Mouse (Mus musculus) heart, adult 8-10 months (tissue): Measurements from ENCODE around the gene Slc51a. TPM values are rescaled to one million over a fixed set of nuclear protein-coding genes. Genes with fewer than 3 reads are reported as not detected.
"Not testable (repeated sequence)": the region's sequence is repeated elsewhere in the genome, so short reads cannot be mapped to it uniquely, and the experiment has no call there.

ENCODE experiments used
- DNase-seq: peaks from one replicate; pipeline ENCODE4 v3.0.0; 2022; ENCODE audit warnings: low spot score
- total RNA-seq, 4 experiments: library from RNA; stranded (reverse); gene quantifications; 2 replicates each; pipeline ENCODE4 v1.2.4; 2022

Slc51a gene
- total RNA-seq, 4 experiments from 2014 or later = 0.19 to 0.40 (median 0.25) TPM

DNA sequence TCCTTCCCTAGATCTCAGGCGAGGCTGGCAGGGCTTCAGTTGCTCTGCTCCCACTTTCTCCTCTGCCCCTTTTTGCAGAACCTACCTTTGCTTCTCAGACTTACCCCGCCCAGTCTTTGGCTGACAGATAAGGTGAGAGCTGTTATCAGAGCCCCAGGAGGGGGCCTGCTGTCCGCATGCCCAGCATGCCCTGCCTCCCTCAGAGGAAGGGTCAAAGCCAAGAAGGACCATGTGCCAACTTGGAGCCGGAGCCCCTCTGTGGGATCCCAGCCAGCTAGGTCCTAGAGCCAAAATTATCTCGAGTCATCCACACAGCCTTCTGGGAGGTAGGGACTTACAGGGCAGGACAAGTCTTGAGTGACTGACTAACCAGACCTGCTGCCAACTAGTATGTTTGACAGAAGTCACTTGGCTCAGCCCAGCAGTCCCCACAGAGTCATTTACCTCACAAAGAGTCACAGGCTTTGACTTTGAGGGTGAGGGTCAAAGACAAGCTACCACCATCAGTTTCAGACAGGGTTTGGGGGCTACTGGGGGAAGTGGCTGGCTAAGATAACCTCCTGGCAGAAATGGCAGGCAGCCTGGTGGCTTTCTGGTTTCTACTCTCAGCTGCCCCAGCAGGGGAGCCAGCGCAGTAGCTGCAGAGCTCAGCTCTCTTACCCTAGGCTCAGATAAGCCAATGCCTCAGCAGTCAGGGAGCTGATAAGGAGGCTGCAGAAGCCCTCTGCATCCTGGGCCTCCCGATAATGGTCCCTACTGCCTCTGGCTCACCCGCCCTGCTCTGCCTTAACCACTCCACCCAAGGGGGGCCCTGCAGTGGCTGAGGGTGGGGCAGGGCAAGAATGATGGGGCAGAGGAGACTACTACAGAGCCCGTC is 21.6 kb upstream of the Slc51a start:
- DNase-seq = peak; percentile 16

DNA sequence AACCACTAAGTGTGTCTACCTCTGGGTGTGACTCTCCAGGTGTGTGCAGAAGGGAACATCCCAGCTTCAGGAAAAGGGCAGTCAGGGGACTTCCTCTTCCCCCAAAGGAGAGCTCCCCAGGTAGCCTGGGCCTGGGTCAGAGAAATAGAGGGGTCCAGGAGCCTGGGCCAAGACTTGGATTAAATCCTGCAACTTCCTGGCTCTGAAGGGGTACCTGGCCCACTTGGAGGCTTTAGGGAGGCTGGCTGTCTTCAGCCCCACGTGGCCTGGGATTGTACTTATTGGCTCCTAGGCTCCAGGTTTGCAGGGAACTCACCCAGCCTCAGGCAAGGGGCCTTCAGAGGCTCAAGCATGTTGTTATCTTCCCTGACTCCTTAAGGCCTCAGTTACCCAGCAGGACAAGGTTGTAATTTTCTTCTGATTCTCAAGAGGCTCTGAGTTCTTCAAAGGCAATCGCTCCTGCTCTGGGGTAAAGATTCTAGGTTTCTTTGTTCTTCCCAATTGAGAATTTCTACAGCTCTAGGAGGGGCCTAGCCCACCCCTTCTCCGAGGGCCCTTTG is 20.9 kb upstream of the Slc51a start:
- DNase-seq = no peak

DNA sequence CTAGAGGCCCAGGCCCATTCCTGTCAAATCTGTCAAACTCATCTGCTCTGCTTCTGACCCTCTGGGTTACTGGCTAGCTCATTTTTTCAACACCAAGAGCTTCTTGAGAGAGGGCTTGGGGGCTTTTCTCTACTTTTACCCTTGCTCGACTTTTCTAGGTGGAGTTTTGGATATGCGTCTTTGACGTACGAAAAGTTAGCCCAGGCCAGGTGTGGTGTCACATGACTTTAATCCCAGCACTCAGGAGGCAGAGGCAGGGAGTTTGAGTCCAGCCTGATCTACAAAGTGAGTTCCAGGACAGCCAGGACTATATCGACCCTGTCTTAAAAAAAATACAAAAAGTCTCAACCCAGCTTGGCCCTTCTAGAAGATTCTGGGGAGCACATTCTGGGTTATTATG is 20.4 kb upstream of the Slc51a start:
- no peak for DNase-seq

DNA sequence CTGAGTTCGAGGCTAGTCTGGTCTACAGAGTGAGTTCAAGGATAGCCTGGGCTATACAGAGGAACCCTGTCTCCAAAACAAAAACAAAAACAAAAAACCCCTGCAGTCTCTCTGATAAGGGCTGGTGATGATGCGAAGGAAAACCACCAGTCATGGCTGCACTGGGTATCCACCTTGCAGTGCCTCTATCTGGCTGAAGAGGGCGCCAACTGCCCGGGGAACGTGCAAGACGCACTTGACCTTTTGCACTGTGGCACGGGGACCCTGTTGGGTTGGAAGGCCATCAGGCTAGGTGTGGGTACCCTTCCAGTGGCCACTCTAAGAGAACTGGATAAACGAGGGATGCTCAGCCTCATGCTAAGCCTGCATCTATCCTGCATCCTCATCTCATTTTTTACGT is 19.7 kb upstream of the Slc51a start:
- DNase-seq = peak; percentile 26

DNA sequence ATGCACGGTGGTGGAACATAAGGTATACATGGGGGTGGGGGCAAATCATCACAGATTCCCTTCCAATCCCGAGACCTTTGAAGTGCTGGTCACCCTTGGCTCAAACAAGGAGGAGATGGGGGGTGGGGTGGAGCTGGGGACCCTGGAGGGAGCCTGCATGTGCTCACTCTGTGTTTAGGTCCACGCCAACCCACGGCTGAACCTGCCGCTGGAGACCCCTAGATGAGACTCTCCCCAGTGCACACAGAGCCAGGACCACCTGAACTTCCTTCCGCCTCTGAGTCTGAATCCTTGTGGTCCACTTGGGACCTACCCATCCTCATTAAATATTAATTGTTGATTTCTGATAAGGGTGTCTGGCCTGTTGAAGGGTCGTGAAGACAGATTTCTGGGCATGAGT is 19.2 kb upstream of the Slc51a start:
- DNase-seq = no peak

DNA sequence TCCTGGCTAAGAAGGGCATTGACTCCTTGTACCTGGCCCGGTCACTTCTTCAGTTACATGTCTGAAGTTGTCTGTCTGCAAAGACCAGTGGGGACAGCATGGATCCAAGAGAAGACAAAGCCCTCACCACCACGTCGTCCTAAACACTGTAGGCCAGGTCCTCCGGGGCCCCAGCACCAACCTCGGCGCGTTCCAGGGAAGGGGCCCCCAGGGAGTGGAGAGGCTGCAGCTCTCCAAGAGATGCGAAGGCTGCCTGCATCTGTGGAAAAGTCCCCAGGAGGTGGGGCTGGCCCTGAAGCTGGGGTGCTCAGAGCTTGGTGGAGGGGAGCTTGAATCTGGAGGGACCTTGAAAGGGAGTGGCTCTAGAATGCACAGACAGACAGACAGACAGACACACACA is 18.6 kb upstream of the Slc51a start:
- no peak for DNase-seq

DNA sequence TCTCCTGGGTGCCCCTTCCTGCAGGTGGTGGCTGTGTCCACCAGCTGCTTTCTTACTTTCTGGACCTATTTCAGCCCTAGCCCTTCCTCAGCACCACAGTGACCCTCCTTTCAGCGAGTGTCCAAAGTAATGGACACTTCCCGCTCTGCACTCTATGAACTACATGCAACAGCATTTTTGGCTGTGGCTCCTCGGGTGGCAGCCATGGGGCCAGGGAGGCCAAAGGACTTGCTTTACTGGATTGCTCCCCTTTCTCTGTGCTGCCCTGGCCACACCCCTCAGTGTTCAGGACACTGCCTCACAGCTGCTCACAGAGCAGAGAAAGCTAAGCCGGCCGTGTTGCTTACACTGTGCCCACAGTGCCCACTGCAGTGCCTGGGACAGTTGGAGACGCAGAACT is 16.0 kb upstream of the Slc51a start:
- no peak for DNase-seq

DNA sequence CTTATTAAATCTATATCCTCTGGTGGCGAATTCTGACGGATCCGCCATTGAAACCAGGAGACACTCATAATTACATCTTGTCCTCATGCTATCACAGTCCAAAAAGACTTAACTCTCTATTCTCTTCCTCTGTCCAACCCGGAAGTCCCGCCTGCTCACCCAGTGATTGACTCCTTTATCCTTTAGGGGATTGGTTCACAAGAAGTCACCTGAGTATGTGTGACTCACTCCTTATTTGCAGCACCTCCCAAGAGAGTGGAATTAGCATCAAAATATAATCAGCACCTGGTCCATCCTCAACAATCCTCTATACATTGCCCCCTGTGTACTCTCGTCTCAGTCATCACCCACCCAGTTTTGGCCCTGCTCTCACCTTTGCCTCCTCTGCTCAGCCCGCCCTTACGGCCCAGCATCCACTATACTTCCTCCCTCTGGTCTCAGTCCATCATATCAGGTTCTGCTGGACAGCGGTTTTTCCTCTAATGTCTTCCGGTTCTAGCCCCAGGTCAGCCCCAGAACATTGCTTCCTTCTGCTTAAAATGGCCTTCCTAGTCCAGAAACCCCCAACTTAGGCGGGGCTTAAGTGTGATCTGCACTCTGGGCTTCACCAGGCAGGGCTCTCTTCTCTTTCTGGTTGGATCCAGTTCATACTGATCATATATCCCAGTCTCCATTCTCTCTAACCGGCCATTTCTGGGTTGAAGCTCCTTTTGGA is 15.1 kb upstream of the Slc51a start:
- no peak for DNase-seq

DNA sequence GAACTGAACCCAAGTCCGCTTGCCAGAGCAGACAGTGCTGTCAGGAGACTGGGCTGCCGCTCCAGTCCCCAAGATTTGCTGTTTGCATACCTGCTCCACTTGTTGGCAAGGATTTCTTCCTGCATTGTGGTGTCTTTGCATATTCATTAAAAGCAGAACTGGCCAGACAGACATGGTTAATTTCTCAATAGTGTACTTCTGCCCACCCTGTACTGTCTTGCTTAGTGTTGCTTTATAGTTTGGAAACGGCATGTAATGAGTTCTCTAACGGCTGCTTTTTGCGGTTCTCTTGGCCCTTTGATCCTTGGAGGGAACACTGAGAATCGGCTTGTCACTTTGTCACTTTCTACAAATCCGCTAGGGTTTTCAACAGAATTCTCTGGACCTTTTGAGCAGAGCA is 13.8 kb upstream of the Slc51a start:
- no peak for DNase-seq

DNA sequence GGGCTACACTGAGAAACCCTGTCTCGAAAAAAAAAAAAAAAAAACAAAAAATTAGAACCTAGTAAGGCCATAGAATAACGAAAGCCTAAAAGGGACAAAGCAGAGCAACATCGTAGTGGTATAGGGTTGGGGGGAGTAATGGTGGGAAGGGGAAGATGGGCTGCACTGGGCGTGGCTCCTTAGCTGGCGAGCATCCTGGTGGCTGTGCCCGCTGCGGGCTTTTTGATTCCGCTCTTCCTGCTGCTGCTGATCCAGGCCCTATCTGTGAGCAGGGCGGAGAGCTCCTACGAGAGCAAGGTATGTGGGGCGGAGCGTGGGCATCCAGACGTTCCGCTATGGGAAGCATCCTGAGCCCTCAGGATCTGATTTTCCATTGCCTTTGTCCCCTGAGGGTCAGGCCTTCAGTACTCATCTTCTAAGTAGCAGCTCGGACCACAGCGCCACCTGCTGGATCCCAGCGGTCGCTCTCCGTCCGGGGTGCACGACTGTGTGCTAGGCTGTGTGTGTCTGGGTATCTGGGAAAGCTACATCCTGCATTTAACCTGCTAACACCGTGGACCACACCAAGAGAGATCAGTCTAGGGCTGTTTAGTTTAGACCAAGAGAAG is 11.9 kb upstream of the Slc51a start:
- peak; percentile 65 for DNase-seq

DNA sequence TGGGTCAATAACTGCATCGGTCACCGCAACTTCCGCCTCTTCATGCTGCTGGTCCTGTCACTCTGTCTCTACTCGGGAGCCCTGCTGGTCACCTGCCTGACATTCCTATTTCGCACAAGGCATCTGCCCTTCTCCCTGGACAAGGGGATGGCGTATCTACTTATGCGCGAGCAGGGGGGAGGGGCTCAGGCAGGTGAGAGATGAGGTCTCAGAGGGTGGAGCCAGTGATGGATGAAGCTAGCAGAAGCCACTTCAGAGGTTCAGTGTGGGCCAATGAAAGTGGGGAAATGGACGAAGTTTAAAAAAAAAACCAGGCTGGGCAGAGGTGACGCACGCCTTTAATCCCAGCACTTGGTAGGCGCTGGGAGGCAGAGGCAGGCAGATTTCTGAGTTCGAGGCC is 11.3 kb upstream of the Slc51a start:
- DNase-seq = no peak

DNA sequence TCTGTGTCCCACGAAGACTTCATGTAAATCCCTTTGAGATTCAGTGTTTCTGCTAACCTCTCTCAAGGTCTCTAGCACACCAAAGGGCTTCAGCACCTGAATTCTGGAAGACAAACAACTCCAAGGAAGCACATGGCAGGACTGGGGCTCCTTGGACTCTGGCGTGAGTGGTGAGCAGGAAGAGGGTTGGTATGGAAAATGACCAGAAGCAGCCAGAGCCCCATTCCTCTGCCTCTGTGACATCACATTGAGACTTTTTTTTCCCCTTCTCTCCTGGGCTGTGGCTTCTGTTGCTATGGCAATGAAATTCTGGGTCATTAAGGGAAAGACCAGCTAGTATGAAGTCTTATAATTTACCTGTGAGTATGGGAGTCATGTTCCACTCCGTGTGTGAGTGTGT is 8.3 kb upstream of the Slc51a start, which contains the start of gene Zdhhc19:
Gene Zdhhc19, plus strand, starts transcription at position 301 of the 400 bp plus-strand sequence.
- DNase-seq = no peak

DNA sequence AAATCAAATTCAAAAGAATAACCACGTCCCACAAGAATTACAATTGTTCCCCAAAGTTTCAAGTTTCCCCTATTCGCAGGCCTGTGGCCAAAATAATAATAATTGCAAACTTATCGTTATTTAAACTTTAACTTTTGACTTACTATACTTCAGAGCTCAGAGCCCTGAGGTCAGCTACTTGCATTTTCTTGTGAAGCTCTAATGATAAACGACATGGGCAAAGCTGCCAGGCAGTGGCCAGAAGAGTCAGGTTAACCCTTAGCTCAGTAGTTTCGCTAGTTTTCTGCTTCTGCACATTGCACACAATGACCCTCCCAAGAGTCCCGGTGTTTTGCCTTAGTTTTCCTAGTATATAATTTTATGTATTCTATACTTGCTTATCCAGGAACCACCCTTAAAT is 6.7 kb upstream of the Slc51a start:
- not testable (repeated sequence) for DNase-seq

DNA sequence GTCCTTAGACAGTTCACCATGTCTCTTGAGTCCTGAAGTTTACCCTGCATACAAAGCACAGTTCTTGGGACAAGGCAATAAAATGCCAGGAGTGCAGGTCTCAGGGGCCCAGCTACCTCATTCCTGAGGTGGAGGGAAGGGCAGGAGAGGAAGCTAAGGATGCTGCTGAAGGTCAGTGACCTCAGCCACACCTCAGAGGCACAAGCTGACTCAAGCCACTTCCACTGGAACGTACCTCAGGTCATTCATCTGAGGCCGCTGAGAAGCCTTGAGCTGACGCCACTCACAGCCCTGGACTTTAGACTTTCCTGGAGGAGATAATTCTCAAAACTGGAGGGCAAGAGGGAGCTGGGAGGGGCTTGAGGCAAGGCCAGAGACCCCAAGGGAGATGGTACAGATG is 1.3 kb upstream of the Slc51a start:
- no peak for DNase-seq

DNA sequence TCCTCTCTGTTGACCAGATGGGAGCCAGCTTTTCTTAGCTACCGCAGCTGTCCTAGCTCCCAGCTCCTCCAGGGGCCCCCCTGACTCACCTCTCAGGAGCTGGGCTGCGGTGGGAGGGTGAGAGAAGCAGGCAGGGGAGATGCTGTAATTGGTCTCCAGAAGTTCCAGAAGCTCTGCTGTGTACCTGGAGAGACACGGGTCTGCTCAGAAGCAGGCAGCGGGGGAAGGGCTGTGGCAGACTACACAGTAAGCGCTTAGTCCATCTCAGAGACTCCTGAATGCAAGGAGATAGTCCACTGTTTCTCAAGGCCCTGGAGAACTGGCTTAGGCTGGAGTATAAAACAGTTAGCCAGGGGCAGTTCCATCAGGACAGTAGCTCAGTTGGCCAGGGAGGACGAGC is 1.6 kb downstream of the Slc51a start:
- no peak for DNase-seq

DNA sequence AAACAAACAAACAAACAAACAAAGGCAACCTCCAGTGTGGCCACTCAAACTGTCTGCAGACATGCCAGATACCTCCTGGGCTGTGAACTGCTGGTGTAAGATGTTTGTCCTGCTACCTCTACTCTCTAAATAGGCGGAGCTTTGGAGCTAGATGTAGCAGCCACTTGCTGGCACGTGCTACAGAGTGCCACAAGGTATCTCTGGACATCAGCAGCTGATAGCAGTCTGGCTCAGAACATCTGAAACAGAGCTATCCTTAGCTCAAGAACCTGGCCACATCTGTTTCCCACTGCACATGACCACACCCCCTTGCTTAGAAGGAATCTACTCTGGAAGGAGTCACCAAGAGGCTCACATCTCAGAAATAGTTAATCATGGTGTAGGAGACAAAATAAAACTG is 2.5 kb downstream of the Slc51a start:
- DNase-seq = no peak

DNA sequence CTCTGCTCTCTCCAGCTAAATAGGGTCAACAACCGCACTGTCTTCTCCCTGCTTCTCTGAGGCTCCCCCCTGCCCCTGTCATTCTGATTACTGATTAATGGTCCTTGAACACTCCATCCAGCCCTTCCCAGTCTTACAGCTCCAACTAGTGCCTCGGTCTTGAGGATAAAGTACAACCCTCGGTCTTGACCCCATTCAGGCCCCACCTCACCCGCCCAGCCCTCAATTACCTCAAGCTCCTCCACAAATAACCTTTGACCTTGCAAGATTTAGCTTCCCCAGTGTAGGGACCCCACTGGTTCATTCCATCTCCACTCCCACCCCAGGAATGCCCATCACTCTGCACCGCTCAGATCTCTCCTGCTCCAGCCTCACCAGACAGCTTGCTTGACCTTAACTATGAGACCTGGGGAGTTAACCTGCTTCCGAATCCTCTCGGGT is 3.2 kb downstream of the Slc51a start:
- DNase-seq = no peak

DNA sequence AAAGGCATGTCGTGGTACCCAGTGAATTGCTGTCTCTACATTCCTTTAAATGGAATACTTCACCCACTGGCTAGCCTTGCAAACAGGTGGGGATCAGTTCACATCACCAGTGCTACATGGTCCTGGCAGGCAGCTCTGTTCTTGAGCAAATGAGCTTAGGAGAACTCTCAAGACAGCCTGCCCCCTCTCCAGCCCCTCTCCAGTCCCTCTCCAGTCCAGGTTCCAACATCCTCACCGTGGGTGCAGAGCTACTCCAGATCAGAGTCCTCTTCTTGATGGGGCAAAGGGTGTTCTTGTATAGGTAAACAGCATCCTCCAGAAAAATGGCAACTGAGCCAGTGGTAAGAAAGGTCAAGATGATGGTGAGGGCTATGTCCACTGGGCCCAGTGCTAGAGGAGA is 8.3 kb downstream of the Slc51a start:
- no peak for DNase-seq

DNA sequence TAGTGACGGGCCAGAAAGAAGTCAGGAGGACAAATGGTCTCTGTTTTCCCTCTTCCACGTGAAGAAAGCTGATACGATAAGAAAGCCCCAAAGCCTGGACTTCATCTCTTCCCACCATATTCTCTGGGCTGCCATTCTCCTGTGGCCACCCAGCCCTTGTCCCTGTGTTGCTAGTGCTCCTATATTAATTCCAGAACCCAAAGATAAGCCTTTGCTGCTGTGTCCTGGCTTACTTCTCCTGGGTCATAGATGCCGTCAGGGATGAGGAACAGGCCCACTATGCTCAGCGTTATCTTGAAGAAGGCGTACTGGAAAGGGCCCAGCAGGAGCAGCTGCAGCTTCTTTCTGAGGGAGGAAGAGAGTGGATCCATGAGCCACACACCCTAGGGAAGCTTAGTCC is 10.4 kb downstream of the Slc51a start:
- DNase-seq = no peak

DNA sequence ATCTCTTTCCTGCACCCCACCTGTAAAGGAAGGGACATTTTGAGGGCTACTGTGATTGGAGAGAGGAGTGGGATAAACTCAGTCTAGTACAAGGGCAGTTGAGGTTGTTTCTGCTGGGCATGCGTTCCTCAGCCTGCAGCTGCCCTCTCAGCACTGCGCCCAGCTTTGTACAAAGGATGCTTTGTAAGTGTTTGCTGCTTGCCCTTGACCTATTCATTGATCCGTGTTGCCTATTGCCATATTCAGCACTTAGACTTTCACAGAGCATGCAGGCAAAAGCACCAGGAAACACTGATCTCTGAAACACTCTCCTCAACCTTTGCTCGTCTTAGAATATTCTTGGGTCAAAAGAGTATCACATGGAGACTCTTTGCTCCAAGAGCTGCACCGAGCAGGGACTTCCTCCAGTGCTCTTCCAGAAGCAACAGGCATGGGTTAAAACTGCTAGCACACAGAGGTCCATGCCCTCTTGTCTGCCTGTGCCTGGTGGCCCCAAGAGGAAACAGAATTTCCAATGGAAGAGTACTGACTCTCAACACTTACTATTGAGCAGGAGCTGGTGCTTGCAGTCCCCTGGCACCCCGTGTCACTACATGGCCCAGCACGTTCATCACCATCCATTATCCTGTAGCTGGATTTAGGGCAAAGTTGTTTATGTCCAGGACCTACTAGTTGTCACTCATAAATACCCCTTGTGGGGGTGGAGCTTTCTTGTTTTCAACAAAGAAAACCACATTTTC is 15.2 kb downstream of the Slc51a start:
- no peak for DNase-seq

DNA sequence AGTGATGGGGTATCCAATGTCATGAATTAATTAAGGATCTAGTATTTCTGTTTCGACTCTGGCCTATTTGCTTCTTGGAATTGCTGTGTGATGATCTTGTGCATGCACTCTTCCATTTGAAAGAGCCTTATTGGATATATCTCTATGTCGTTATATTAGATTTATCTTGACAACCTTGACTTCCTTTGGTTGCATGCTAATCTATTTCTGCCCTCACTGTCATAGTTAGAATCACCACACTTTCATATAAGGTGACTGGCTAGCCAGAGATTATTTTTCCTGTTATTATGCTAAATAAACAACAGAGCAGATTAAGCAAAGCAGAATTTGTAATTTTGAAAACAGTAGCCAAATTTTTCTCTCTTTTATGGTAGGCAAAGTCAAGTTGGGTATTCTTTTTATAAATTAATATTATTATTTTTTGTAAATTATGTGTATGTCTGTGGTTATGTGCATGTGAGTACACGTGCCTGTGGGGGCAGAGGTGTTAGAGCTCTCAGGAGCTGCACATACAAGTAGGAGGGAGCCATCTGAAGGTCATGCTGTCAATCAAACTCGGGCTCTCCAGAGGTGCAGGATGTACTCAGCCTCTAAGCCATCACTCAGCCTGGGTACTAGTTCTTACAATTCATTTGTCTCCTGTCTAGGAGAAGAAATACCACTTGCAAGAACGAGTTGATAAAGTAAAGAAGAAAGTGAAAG is 18.1 kb downstream of the Slc51a start:
- DNase-seq = no peak
